In genomic region chr12:73057492-73057891, GRCm38 (mm10) we compare ENCODE assay signal across 21 mouse cellular contexts. TPM values are rescaled to one million over a fixed set of nuclear protein-coding genes. Genes with fewer than 3 reads are reported as not detected.
A peak's percentile ranks its signal among the peaks of the same experiment; 100 is the strongest.
DNase-seq lines count a peak whose midpoint lies in the region; ATAC-seq and TF ChIP-seq lines count a peak whose summit lies in the region.
"Had no signal": no experiment of that assay in that cellular context is flagged by ENCODE, and none has a peak within 500 bp of the region (broad histone marks: within the 10 kb centered on the region; RNA-seq: fewer than 3 reads in every experiment).

No protein-coding gene starts in this region.

- no peak overlapping the region for H3K4me2 ChIP-seq in midbrain, embryonic 11.5 days
- no peak overlapping the region for H3K4me2 ChIP-seq in midbrain, embryonic 15.5 days

- H3K27me3 ChIP-seq in midbrain, embryonic 11.5 days (ENCODE audit: control insufficient read depth, insufficient read depth, low read length), result peaks cover 42% of the 10 kb centered on the region
- H3K27me3 ChIP-seq in midbrain, embryonic 15.5 days (replicated peaks), result peaks cover 47% of the 10 kb centered on the region

- WGBS in midbrain, embryonic 11.5 days, result 88% methylated on average over 6 of the region's 6 CpGs
- WGBS in midbrain, embryonic 15.5 days, result 96% methylated on average over 6 of the region's 6 CpGs

- no peaks in the 10 kb centered on the region for H3K9me3 ChIP-seq in midbrain, embryonic 11.5 days (ENCODE audit: control insufficient read depth, low read length)
- no peaks in the 10 kb centered on the region for H3K9me3 ChIP-seq in midbrain, embryonic 15.5 days
- H3K9me3 ChIP-seq: G1E had no signal

- no peak for TF ChIP-seq CTCF in gastrocnemius, adult 2 months (IDR thresholded peaks at IDR 0.05)

- intact Hi-C loops in gastrocnemius, adult 2 months (cut with DNase I), result no loop called here
- intact Hi-C loops in heart, postnatal 14 days (cut with DNase I), result no loop called here

- H3K36me3 ChIP-seq in midbrain, embryonic 11.5 days (ENCODE audit: control insufficient read depth, insufficient read depth, low read length), result no peaks in the 10 kb centered on the region
- no peaks in the 10 kb centered on the region for H3K36me3 ChIP-seq in midbrain, embryonic 15.5 days (replicated peaks)
- H3K36me3 ChIP-seq: G1E had no signal

- H3K27ac ChIP-seq in gastrocnemius, adult 2 months, result peak overlapping the region; percentile 20; the same call in 1 of the 2 replicates
- no peak overlapping the region for H3K27ac ChIP-seq in midbrain, embryonic 11.5 days (ENCODE audit: low read depth, low read length)
- H3K27ac ChIP-seq in midbrain, embryonic 15.5 days, result no peak overlapping the region

- H3K9ac ChIP-seq in midbrain, embryonic 11.5 days (ENCODE audit: low read length), result no peak overlapping the region
- no peak overlapping the region for H3K9ac ChIP-seq in midbrain, embryonic 15.5 days

- no peak for ATAC-seq in midbrain, embryonic 11.5 days (ENCODE audit: low FRiP score)
- ATAC-seq in midbrain, embryonic 15.5 days (replicated peaks), result no peak
- ATAC-seq: activated CD4-positive, CD25-positive, alpha-beta regulatory T cell, adult 4 months; CD4-positive, CD25-positive, alpha-beta regulatory T cell, adult 4 months; Patski had no signal

- H3K4me3 ChIP-seq in gastrocnemius, adult 2 months, result no peak overlapping the region
- H3K4me3 ChIP-seq in midbrain, embryonic 11.5 days (ENCODE audit: low read depth, low read length), result no peak overlapping the region
- H3K4me3 ChIP-seq in midbrain, embryonic 15.5 days, result no peak overlapping the region

- DNase-seq in gastrocnemius, adult 2 months, result no peak
- no peak for DNase-seq in gastrocnemius, adult 8-10 months (ENCODE audit: low spot score in 2 of 2)
- peak; percentile 78 for DNase-seq in heart, adult 11 months
- DNase-seq in heart, postnatal 14 days, result no peak
- DNase-seq in midbrain, embryonic 11.5 days (ENCODE audit: low spot score, missing footprints), result peak; percentile 69
- DNase-seq: adrenal gland, adult 2 months; adrenal gland, adult 8-10 months; adrenal gland, postnatal 10 days; adrenal gland, postnatal 14 days; adrenal gland, postnatal 25 days; adrenal gland, postnatal 36 days; B cell, adult 2 months; cerebellum, adult 11 months; cerebellum, adult 11-12 months; cerebellum, adult 18-20 months had no signal

- peaks cover 10% of the 10 kb centered on the region for H3K4me1 ChIP-seq in midbrain, embryonic 11.5 days (ENCODE audit: control insufficient read depth, insufficient read depth, low read length)
- peaks cover 7% of the 10 kb centered on the region; the same call in 1 of the 2 replicates for H3K4me1 ChIP-seq in midbrain, embryonic 15.5 days

RNA-seq across cellular contexts. Expression of gene Six1, which starts 3.8 kb away (rescaled TPM):
- total RNA-seq in gastrocnemius, adult 2 months (2021), result 10 to 100 TPM; 59.8 to 68.4 TPM
- total RNA-seq in gastrocnemius, adult 8-10 months (2022), result 10 to 100 TPM; 59.5 to 67.4 (median 60.9) TPM
- total RNA-seq in heart, postnatal 14 days (2021), result under 1 TPM; 0.61 to 0.98 TPM
- 10.4 and 12.1 TPM in 2 replicates for polyA plus RNA-seq in midbrain, embryonic 11.5 days (2014; fragmentation: Nextera tagmentation; extraction: Ambion mirVana)
- 0.82 and 1.3 TPM in 2 replicates for polyA plus RNA-seq in midbrain, embryonic 15.5 days (2015; fragmentation: Nextera tagmentation; extraction: Ambion mirVana)
- total RNA-seq: MEL had no signal
- polyA plus RNA-seq: activated CD4-positive, CD25-positive, alpha-beta regulatory T cell, adult 4 months; CD4-positive, CD25-positive, alpha-beta regulatory T cell, adult 4 months had no signal

RNA-seq across cellular contexts. Expression of gene Six4, which starts 55.8 kb away (rescaled TPM):
- 10 to 100 TPM; 15.6 to 18.1 TPM for total RNA-seq in gastrocnemius, adult 2 months (2021)
- 10 to 100 TPM; 14.3 to 19.6 (median 17.5) TPM for total RNA-seq in gastrocnemius, adult 8-10 months (2022)
- 1 to 10 TPM; 2.2 to 2.8 TPM for total RNA-seq in heart, postnatal 14 days (2021)
- polyA plus RNA-seq in midbrain, embryonic 11.5 days (2014; fragmentation: Nextera tagmentation; extraction: Ambion mirVana), result 2.9 and 3.0 TPM in 2 replicates
- polyA plus RNA-seq in midbrain, embryonic 15.5 days (2015; fragmentation: Nextera tagmentation; extraction: Ambion mirVana), result 0.14 and 0.26 TPM in 2 replicates
- total RNA-seq: MEL had no signal

Comparison
In these comparisons a context has a peak if more than half of its experiments do, and no peak if none do; other contexts are left out.
1. DNase-seq: peak in heart, adult 11 months (single experiment) and midbrain, embryonic 11.5 days (single experiment); none in gastrocnemius, adult 2 months (single experiment), gastrocnemius, adult 8-10 months (0 of 2) and heart, postnatal 14 days (0 of 2).
2. RNA of gene Six1, which starts 3.8 kb away (total RNA-seq): 59.8 to 68.4 TPM in gastrocnemius, adult 2 months and 59.5 to 67.4 TPM in gastrocnemius, adult 8-10 months; 0.61 to 0.98 TPM in heart, postnatal 14 days; every median in the first group is over 10 times any median in the second.
3. RNA of gene Six4, which starts 55.8 kb away (total RNA-seq): 14.3 to 19.6 TPM in gastrocnemius, adult 8-10 months and 15.6 to 18.1 TPM in gastrocnemius, adult 2 months; 2.2 to 2.8 TPM in heart, postnatal 14 days; every median in the first group is over 4 times any median in the second.